28 mouse cellular contexts compared by ENCODE assay signal in genomic region chrX:145541050-145541449, GRCm38 (mm10).
"Had no signal": no experiment of that assay in that cellular context is flagged by ENCODE, and none has a peak within 500 bp of the region (broad histone marks: within the 10 kb centered on the region; RNA-seq: fewer than 3 reads in every experiment).

No protein-coding gene starts in this region.

- H3K4me3 ChIP-seq: gastrocnemius, adult 2 months; heart, embryonic 10.5 days; heart, embryonic 12.5 days; hindbrain, embryonic 10.5 days; hindbrain, embryonic 12.5 days; intestine, embryonic 15.5 days; kidney, embryonic 15.5 days; layer of hippocampus, adult 2 months; left cerebral cortex, adult 2 months; limb, embryonic 10.5 days; limb, embryonic 12.5 days; liver, embryonic 13.5 days had no signal

- H3K9me3 ChIP-seq: heart, embryonic 10.5 days; heart, embryonic 12.5 days; hindbrain, embryonic 10.5 days; hindbrain, embryonic 12.5 days; intestine, embryonic 15.5 days; kidney, embryonic 15.5 days; limb, embryonic 10.5 days; limb, embryonic 12.5 days; liver, embryonic 13.5 days had no signal

- H3K4me2 ChIP-seq: heart, embryonic 12.5 days; hindbrain, embryonic 12.5 days; hindbrain, embryonic 14.5 days; intestine, embryonic 15.5 days; kidney, embryonic 15.5 days; limb, embryonic 12.5 days; liver, embryonic 11.5 days; liver, embryonic 13.5 days had no signal

- ATAC-seq: hindbrain, embryonic 16.5 days; inflammation-experienced regulatory T-cells, adult 6 months; intestine, embryonic 15.5 days; intestine, postnatal 0 days had no signal

- H3K9ac ChIP-seq: heart, embryonic 12.5 days; hindbrain, embryonic 12.5 days; hindbrain, embryonic 14.5 days; intestine, embryonic 15.5 days; kidney, embryonic 15.5 days; limb, embryonic 12.5 days; liver, embryonic 13.5 days had no signal

- H3K27ac ChIP-seq: gastrocnemius, adult 2 months; heart, embryonic 10.5 days; hindbrain, embryonic 10.5 days; hindbrain, embryonic 12.5 days; hindbrain, embryonic 14.5 days; intestine, embryonic 15.5 days; kidney, embryonic 15.5 days; layer of hippocampus, adult 2 months; left cerebral cortex, adult 2 months; limb, embryonic 10.5 days; limb, embryonic 12.5 days; liver, embryonic 13.5 days had no signal

- H3K4me1 ChIP-seq: heart, embryonic 10.5 days; heart, embryonic 12.5 days; hindbrain, embryonic 10.5 days; hindbrain, embryonic 12.5 days; intestine, embryonic 15.5 days; kidney, embryonic 15.5 days; limb, embryonic 10.5 days; limb, embryonic 12.5 days; liver, embryonic 13.5 days had no signal

- H3K36me3 ChIP-seq: heart, embryonic 10.5 days; heart, embryonic 12.5 days; hindbrain, embryonic 10.5 days; hindbrain, embryonic 12.5 days; intestine, embryonic 15.5 days; kidney, embryonic 15.5 days; limb, embryonic 10.5 days; limb, embryonic 12.5 days; liver, embryonic 13.5 days had no signal

- H3K27me3 ChIP-seq: heart, embryonic 12.5 days; hindbrain, embryonic 12.5 days; intestine, embryonic 15.5 days; liver, embryonic 13.5 days had no signal

- DNase-seq: gastrocnemius, adult 2 months; gastrocnemius, postnatal 10 days; gastrocnemius, postnatal 25 days; heart, adult 18-20 months; heart, postnatal 10 days; heart, postnatal 4 days; kidney, adult 18-20 months; kidney, adult 9 months; kidney, postnatal 10 days; kidney, postnatal 25 days; kidney, postnatal 4 days; liver; liver, embryonic 13.5 days had no signal
